Mouse (Mus musculus) heart, postnatal 0 days (tissue): Measurements from ENCODE around the gene Itpk1. TPM values are rescaled to one million over a fixed set of nuclear protein-coding genes. Genes with fewer than 3 reads are reported as not detected.

ENCODE experiments used
- ATAC-seq: fragments of 200-750 bp; cut with Nextera tagmentation; 2 replicates; pipeline ENCODE4 v1.8.0; 2017; ENCODE audit warnings: low read depth, moderate number of reproducible peaks, moderate library complexity; ENCODE audit not compliant: insufficient read depth
- DNase-seq: peaks from one replicate; pipeline ENCODE4 v3.0.0-alpha.2; 2016; ENCODE audit warnings: low spot score
- H3K27ac ChIP-seq: fragments of 300-500 bp; sonication (generic); 2 replicates; pipeline ENCODE4 v1.5.1; 2014; ENCODE audit warnings: low read depth, mild to moderate bottlenecking
- H3K27me3 ChIP-seq: fragments of 300-500 bp; sonication (generic); 2 replicates; pipeline ENCODE4 v1.6.1; 2014; ENCODE audit warnings: low read length, mixed read lengths; ENCODE audit not compliant: control insufficient read depth, insufficient read depth
- H3K36me3 ChIP-seq: fragments of 300-500 bp; sonication (generic); replicated peaks from 2 replicates; pipeline ENCODE4 v1.6.1; 2014; ENCODE audit warnings: low read length, mixed read lengths; ENCODE audit not compliant: control insufficient read depth, insufficient read depth
- H3K4me1 ChIP-seq: fragments of 300-500 bp; sonication (generic); 2 replicates; pipeline ENCODE4 v1.6.1; 2014; ENCODE audit warnings: antibody characterized with exemption; ENCODE audit not compliant: control insufficient read depth, insufficient read depth
- H3K4me2 ChIP-seq: fragments of 300-500 bp; sonication (generic); 2 replicates; pipeline ENCODE4 v1.6.1; 2014; ENCODE audit warnings: low read depth, mild to moderate bottlenecking, low read length, moderate library complexity
- H3K4me3 ChIP-seq: fragments of 300-500 bp; sonication (generic); 2 replicates; pipeline ENCODE4 v1.5.1; 2014; ENCODE audit warnings: low read depth, low read length
- H3K9ac ChIP-seq: fragments of 300-500 bp; sonication (generic); replicated peaks from 2 replicates; pipeline ENCODE4 v1.6.1; 2014; ENCODE audit warnings: low read depth, low read length, mixed read lengths
- H3K9me3 ChIP-seq: fragments of 300-500 bp; sonication (generic); replicated peaks from 2 replicates; pipeline ENCODE4 v1.6.1; 2016; ENCODE audit warnings: low read length; ENCODE audit not compliant: control insufficient read depth
- CTCF ChIP-seq: IDR thresholded peaks from 2 replicates; pipeline ENCODE4 v1.5.1; 2016; ENCODE audit warnings: antibody characterized with exemption, control low read depth, low read depth
- EP300 ChIP-seq: IDR thresholded peaks from 2 replicates; pipeline ENCODE4 v1.6.1; 2016; ENCODE audit warnings: antibody characterized with exemption, low read depth
- WGBS: fragments of 180-500 bp; shearing (Covaris S2); extraction: QIAGEN DNeasy Blood & Tissue Kit; methylation state at CpG from one replicate; pipeline ENCODE4 v1.1.7; 2014; 5-methylcytosine and 5-hydroxymethylcytosine counted together
- polyA plus RNA-seq: library from polyadenylated mRNA; unstranded; fragments of >200 nt; fragmentation: Nextera tagmentation; extraction: Ambion mirVana; gene quantifications from 2 replicates; pipeline ENCODE4 v1.2.1, GENCODE M21; 2015
- total RNA-seq: library from RNA; depleted of rRNA; stranded (reverse); fragments of >200 nt; gene quantifications from 2 replicates; pipeline ENCODE4 v1.2.3, GENCODE M21; 2014; ENCODE audit warnings: low replicate concordance

Gene Itpk1
- total and polyA plus RNA-seq, 2 experiments from 2014 or later, result 2.6 to 9.4 TPM

DNA sequence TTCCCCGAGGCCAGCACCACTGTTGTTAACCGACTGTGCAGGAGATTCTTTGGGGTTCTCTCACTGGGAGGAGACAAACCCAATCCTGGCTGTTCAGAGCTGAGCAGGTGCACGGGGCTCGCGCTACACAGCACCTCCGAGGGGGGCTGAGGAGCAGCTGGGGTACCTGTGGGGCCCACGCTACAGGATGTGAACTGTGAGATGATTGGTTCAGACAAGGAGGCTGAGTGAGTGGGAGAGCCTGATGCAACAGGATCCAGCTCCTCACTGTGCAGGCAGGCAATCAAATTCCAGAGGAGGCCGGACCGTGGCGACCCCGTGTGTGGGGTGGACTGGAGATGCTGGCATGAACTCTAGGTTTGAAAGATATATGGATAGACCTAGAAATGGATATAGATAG lies 17.7 kb upstream of the Itpk1 start:
- 68% methylated on average over 11 of the region's 11 CpGs for WGBS
- ATAC-seq (no peak), DNase-seq (no peak)

DNA sequence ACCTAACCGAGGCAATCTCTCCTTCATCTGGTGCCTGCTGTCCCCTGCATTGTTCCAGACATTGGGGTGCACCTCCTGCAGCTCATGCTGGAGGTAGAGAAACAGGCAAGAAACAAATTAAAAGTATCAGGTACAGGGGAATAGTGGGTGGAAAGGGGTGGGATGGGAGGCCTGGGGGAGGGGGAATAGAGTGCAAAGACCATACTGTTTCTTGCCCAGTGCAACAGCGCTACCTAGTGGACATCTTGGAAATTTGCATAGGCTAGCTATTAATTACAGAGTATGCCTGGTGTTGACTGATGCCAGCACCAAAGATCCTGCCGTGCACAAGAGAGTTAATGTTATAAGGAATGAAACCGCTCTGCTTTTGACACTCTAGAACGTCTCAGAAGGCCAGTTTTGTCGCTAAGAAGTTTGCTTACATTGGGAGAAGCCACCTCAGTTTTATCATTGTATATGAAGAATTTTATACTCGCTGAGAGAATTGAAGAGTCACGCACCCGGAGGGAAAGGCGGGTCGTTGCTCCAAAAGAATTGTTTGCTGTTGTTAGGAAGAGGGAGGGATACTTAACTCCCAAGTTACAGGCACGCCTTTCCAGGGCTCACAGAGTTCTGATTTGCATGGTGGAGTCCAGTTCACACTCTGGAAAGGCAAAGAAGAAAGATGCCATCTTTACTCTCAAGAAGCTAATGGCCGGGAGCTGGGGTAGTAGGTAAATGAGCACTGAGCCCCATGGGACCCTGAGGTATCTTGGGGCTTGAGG lies 15.0 kb upstream of the Itpk1 start:
- H3K36me3 ChIP-seq, result no peaks in the 10 kb centered on the region
- no peak overlapping the region for H3K27ac ChIP-seq
- ATAC-seq, result peak; percentile 77; the same call in 1 of the 2 replicates
- H3K9ac ChIP-seq, result no peak overlapping the region
- H3K4me3 ChIP-seq, result no peak overlapping the region
- no peaks in the 10 kb centered on the region for H3K27me3 ChIP-seq
- DNase-seq, result peak; percentile 59
- 26% methylated on average over 13 of the region's 13 CpGs for WGBS
- TF ChIP-seq EP300 (no peak), CTCF (peak; percentile 84)
- H3K9me3 ChIP-seq, result no peaks in the 10 kb centered on the region
- no peaks in the 10 kb centered on the region for H3K4me1 ChIP-seq
- H3K4me2 ChIP-seq, result no peak overlapping the region

More for the DNA sequence above, 17.7 kb upstream of the Itpk1 start:
- Histone ChIP-seq H3K9ac (no peak overlapping the region), H3K4me1 (no peaks in the 10 kb centered on the region), H3K4me2 (no peak overlapping the region), H3K27ac (no peak overlapping the region), H3K9me3 (no peaks in the 10 kb centered on the region), H3K36me3 (no peaks in the 10 kb centered on the region), H3K4me3 (no peak overlapping the region), H3K27me3 (no peaks in the 10 kb centered on the region)
- no peak for TF ChIP-seq CTCF
- no peak for TF ChIP-seq EP300

DNA sequence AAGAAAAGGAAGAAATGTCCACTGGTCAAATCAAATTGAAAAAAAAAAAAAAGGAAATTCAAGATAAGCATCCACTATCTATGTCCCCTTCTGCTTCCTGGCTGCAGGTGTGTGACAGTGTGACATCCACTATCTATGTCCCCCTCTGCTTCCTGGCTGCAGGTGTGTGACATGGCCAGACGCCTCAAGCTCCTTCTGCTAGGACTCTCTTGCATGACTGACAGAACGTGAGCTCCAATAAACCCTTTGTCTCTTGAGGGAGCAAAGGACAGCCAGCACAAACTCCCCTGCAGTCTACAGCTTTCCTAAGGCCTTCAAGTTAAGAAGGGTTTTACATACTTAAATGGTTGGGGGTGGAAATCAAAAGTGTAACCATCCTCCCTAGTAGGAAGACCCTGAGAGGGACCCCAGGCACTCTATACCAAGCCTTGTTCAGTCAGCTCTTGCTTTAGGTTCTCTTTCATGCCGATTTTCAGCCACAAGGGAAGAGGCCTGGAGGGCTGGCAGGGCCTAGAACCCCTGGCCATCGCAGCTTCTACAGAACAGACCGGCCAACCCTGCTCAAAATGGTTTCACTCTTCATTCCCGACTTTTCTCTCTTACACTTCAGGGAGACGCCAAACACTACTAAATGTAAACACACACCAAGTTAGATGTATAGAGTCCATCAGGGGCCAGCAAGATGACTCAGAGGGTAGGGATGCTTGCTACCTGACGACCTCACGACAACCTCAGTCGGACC lies 10.1 kb upstream of the Itpk1 start:
- no peaks in the 10 kb centered on the region for H3K9me3 ChIP-seq
- H3K27me3 ChIP-seq, result no peaks in the 10 kb centered on the region
- 79% methylated on average over 10 of the region's 10 CpGs for WGBS
- TF ChIP-seq CTCF, result no peak
- TF ChIP-seq EP300, result no peak
- H3K4me2 ChIP-seq, result no peak overlapping the region
- H3K27ac ChIP-seq, result no peak overlapping the region
- H3K9ac ChIP-seq, result no peak overlapping the region
- no peaks in the 10 kb centered on the region for H3K36me3 ChIP-seq
- H3K4me1 ChIP-seq, result peaks cover 7% of the 10 kb centered on the region; the same call in 1 of the 2 replicates
- ATAC-seq, result no peak
- DNase-seq, result no peak
- H3K4me3 ChIP-seq, result no peak overlapping the region

DNA sequence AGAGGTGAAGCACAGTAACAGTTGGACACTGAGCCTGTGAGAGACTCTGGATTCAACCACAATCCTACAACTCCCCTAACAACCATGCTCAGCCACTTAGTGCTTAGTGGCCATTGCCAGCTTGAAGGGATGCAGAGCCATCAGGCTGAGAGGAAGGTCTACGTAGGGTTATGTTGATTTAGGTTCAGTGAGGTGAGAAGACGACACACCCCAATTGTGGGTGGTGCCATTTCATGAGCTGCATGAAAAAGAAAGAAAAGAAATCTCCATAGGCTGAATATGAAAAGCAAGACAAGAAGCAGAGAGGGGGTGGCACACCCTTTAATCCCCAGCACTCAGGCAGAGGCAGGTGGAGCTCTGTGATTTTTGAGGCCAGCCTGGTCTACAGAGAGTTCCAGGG lies 9.4 kb upstream of the Itpk1 start:
- H3K4me3 ChIP-seq, result no peak overlapping the region
- no peaks in the 10 kb centered on the region for H3K9me3 ChIP-seq
- no peak overlapping the region for H3K4me2 ChIP-seq
- no peaks in the 10 kb centered on the region for H3K36me3 ChIP-seq
- ATAC-seq (no peak), DNase-seq (no peak)
- H3K4me1 ChIP-seq, result peaks cover 7% of the 10 kb centered on the region; the same call in 1 of the 2 replicates
- WGBS, result 81% methylated on average over 2 of the region's 2 CpGs
- no peaks in the 10 kb centered on the region for H3K27me3 ChIP-seq
- H3K9ac ChIP-seq, result no peak overlapping the region
- no peak for TF ChIP-seq EP300
- TF ChIP-seq CTCF, result no peak
- H3K27ac ChIP-seq, result no peak overlapping the region

DNA sequence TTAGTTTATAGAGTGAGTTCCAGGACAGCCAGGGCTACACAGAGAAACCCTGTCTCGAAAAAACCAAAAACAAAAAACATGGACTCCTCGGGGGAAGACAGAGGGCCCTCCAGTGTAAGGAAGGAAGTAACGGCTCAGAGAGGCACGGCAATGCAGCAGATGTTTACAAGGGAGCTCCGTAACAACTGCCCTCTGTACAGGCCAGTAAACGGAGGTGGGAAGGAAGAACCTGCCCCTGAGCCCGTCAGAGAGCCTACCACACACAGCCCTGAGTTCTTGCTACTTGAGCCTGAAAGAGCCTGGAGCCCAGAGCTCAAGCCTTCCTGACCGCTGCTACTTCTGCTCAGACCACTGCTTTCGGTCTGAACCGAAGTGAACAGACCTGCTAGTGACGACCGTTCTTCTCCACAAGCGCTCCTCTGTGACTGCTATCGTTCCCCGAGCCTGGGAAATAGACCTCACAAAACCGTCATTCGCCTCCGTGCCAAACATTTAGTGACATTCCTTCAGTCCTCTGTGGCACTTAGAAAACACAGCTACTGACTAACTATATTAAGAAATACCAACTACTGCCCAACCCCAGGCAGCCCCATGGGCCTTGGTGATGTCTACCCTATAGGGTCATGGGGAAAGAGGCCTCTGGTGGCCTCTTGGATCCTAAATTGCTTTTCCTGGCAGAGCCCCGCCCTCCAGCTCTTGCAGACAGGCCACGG lies 8.6 kb upstream of the Itpk1 start:
- no peaks in the 10 kb centered on the region for H3K9me3 ChIP-seq
- H3K9ac ChIP-seq, result peak overlapping the region; percentile 45
- H3K4me2 ChIP-seq, result peak overlapping the region; percentile 39
- peak overlapping the region; percentile 48; the same call in 1 of the 2 replicates for H3K27ac ChIP-seq
- H3K4me1 ChIP-seq, result peaks cover 7% of the 10 kb centered on the region; the same call in 1 of the 2 replicates
- H3K27me3 ChIP-seq, result no peaks in the 10 kb centered on the region
- WGBS, result 51% methylated on average over 20 of the region's 20 CpGs
- H3K4me3 ChIP-seq, result no peak overlapping the region
- ATAC-seq, result peak; percentile 36; the same call in 1 of the 2 replicates
- H3K36me3 ChIP-seq, result no peaks in the 10 kb centered on the region
- no peak for TF ChIP-seq CTCF
- no peak for DNase-seq
